Mouse (Mus musculus) gonadal fat pad, adult 2 months (tissue): Measurements from ENCODE around the gene Ywhag. TPM values are rescaled to one million over a fixed set of nuclear protein-coding genes. Genes with fewer than 3 reads are reported as not detected.

Experiments
- DNase-seq: peaks from one replicate; pipeline ENCODE4 v3.0.0-alpha.2; 2012; ENCODE audit warnings: low read depth
- polyA plus RNA-seq: library from polyadenylated mRNA; depleted of rRNA; stranded (reverse); fragments of >200 nt; gene quantifications from 2 replicates; pipeline ENCODE4 v1.2.3, GENCODE M21; 2012; rRNA removed

Ywhag gene
- polyA plus RNA-seq = 138 and 165 TPM in 2 replicates

DNA sequence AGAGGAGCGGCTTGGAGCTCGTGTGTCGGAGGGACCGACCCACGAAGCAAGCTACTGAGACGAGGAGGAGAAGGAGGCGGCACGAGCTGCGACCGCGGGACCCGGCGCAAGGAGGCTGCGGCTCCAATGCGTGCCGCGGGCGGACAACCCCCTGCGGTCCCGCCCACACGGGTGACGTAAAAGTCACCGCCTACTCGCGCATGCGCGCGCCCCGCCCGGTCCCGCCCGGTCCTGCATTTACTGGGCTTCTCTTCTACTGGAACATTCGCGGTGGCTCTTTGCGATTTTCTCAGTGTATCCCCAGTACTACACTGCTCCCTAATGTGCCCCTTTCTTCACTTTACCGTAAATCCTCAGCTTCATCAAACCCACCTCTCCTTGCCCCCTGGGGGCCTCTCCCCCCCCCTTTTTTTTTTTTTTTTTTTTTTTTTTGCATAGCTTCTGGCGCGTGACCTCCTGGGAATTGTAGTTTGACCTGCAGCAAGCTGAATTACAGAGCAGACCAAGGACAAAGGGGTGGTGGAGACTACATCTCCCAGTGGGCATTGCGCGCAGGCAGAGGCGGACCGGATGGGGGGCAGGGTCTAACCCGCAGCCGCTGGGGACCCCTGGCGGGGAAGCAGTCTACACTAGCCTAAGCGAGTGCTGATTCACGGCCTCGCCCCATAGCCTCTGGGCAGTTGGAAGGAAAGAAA, at the start of gene Ywhag:
Ywhag (minus strand) TSS at position 136 of the 695 bp plus-strand sequence.
- DNase-seq = no peak

GRCm38 (mm10) chr5:135982398-135982797, 48.0 kb upstream of the Ywhag start:
- no peak for DNase-seq

DNA sequence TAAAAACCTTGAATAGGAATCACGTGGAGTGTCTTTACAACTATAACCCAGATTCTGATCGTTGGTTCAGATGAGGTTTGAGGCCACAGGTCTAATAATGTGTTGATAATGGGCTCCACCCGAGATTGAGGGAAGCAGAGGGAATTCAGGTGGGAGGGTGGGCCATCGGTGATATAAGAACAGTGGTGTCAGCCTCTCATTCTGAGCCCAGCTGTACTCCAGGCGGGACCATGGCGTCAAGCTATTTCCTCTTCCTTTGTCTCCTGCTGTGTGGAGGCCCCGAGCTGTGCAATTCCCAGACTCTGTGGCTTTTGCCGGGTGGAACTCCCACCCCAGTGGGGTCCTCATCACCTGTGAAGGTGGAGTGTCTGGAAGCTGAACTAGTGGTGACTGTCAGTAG, 45.5 kb upstream of the Ywhag start, which contains the start of gene Zp3:
Zp3 (plus strand) TSS at position 196 of the 400 bp plus-strand sequence.
- no peak for DNase-seq

DNA sequence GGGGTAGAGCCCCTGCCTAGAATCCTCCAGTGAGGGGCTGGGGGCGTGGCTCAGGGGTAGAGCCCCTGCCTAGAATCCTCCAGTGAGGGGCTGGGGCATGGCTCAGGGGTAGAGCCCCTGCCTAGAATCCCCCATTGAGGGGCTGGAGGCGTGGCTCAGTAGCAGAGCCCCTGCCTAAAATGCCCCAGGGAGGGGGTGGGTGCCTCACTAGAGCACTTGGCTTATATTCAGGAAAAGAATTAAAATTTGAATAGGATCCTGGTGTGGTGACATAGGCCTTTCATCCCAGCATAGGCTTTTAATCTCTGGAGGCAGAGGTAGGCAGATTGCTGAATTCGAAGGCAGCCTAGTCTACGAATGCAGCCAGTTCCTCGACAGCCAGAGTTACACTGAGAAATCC, 45.0 kb upstream of the Ywhag start:
- no peak for DNase-seq

GRCm38 (mm10) chr5:135975893-135976668, 41.7 kb upstream of the Ywhag start:
- DNase-seq = no peak

DNA sequence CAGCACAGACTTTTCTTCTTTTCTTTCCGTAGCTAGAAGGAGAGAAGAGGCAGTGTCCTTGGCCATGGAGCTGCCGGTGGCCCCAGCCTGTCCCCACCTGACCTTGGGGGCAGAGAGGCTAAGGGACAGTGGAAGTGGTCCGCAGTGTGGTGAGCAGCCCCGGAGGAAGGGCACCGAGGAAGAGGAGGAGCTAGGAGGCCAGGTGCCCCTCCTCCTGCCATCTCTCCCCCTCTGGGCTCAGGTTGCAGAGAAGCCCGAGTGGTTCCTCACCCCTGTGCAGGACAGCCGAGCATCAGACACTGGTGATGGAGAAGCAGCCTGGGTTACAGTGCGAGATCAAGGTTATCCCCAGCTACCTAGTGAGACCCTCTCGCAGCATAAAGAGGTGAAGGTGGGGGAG, 39.9 kb upstream of the Ywhag start, which contains the start of gene Ssc4d:
Ssc4d (minus strand) TSS at position 167 of the 400 bp plus-strand sequence.
- DNase-seq = no peak

- no peak for DNase-seq
Observed at GRCm38 (mm10) chr5:135971876-135972275, 37.5 kb upstream of the Ywhag start.

- DNase-seq = no peak
Observed at GRCm38 (mm10) chr5:135970247-135970646, 35.8 kb upstream of the Ywhag start.

GRCm38 (mm10) chr5:135968781-135969180, 34.4 kb upstream of the Ywhag start:
- no peak for DNase-seq

DNA sequence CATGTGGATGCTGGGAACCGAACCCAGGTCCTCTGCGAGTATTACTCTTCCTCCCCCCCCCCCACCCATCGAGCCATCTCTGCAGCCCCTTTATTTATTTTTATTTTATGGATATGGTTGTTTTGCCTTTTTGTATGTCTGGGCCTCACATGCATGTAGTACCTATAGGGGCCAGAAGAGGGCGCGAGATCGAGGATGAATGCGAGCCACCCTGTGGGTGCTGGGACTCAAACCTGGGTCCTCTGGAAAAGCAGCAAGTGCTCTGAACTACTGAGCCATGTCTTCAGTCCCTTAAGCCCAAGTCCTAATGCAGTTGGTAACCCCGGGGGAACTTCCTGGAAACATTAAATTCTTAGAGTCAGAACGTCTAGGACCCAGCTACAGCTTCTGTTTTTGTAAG, 32.5 kb upstream of the Ywhag start:
- no peak for DNase-seq

- no peak for DNase-seq
Observed at GRCm38 (mm10) chr5:135965501-135965930, 31.1 kb upstream of the Ywhag start.

DNA sequence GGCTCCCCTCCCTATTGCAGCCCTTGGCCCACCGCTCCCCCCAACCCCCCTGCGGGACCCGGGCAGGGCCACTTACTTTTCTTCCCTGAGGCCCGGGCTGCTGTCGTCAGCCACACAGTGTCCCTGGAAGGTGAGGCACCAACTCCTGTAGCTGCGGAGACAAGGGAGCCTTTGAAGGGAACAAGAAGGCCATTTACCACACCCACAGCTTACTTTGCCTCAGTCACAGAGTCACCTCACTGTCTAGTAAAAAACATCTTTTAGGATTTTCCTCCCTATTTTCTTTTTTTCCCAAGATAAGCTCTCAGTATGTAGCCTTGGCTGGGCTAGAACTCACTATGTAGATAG, 28.8 kb upstream of the Ywhag start:
- DNase-seq = no peak

GRCm38 (mm10) chr5:135962492-135963279, 28.3 kb upstream of the Ywhag start:
- DNase-seq = peak; percentile 92

DNA sequence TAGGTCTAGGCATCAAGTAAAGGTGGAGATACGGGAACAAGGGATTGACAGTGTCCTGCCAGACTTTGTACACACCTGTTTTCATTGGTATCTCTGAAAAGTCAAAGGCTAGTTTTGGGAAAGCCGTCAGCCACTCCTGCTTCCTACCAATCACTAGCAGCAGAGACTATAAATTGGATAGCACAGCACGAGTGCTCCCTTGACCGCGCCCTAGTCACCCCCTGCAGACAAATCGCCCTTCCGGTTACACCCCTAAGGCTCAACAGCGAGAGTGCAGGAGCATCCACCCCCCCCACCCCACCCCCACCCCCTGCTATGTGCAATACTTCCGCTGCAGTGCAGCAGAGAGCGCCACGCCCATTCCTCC, 27.7 kb upstream of the Ywhag start:
- no peak for DNase-seq

DNA sequence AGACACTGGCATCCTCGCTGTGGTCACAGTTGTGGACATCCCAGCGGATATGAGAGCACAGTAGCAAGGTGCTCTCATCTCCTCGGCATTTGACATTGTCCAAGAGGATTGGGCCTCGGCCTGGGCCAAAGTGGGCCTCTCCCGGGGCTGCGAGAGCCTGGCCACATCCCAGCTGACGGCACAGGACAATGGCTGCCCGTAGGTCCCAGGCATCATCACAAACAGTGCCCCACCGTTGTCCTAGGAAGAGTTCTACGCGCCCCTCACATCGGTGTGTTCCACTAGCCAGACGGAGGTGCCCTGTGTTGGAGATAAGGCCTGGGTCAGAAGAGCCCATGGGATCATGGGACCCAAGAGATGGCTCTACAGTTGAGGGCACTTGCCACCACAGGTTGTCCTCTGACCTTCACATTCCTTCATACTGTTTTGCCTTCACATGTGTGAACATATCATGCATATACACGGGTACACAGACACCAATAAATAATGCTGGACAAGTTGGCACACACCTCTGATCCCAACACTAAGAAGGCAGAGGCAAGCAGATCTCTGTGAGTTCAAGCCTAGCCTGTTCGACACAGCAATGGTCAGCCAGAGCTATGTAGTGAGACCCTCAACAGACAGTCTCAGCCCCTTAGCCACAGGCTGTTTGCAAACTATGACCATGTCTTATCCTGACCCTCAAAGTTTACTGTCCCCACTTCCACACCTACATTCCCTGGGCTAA, 26.7 kb upstream of the Ywhag start:
- no peak for DNase-seq

GRCm38 (mm10) chr5:135959911-135960310, 25.5 kb upstream of the Ywhag start:
- DNase-seq = no peak

DNA sequence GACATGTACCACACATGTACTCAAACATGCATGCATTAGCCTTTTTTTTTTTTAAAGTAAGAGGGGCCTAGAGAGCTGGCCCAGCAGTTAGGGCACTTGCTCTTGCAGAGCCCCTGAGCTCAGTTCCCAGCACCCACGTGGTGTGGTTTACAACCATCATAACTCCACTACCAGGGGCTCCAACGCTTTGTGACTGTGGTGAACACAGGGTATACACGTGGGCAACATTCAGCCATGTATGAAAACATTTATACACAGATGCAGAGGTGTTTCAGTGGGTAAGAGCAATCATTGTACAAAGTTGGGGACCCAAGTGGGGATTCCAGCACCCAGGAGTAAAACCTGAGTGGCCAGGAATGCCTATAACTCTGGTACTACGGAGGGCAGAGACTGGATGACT, 24.0 kb upstream of the Ywhag start:
- no peak for DNase-seq

- peak; percentile 85 for DNase-seq
Observed at GRCm38 (mm10) chr5:135957207-135957974, 23.0 kb upstream of the Ywhag start.

DNA sequence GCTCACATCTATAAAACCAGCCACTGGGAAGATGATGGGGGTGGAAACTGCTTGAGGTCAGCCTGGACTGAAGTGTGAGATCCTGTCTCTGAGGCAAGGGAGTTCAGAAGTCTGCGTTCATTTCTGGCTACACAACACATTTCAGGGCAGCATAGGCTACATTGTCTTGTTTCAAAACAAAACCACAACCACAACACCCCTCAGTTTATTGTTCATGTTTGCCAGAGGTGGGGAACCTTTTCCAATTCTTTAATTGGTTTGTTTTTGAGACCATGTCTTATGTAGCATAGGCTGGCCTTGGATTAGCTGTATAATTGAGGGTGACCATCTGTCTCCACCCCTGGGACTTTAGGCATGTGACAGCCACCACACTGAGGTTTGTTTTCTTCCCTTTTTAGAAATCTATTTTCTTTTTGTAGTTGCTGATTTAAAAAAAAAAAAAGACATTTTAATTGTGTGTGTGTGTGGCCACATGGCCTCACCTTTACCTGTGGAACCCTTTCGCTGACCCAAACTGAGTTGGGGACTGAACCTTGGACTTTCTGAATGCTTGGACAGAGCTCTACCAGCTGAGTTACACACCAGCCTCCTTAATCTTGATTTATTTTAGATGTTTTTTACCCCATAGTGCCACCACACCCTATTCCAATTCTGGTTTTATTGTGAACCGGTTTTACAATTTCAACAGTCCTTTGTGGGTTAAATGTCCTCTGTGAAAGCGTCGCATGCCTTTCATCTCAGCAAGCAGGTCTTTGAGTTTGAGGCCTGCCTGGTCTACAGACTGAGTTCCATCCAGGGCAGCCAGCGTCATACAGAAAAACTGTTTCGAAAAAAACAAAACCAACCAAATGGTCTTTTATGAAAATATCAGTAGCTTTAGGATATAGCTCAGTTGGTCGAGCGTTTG, 22.1 kb upstream of the Ywhag start:
- DNase-seq = no peak

- no peak for DNase-seq
Observed at GRCm38 (mm10) chr5:135952830-135953229, 18.4 kb upstream of the Ywhag start.
